Mouse (Mus musculus): ENCODE measurements around the gene Il11ra1. TPM values are rescaled to one million over a fixed set of nuclear protein-coding genes. Genes with fewer than 3 reads are reported as not detected.
"Not testable (repeated sequence)": the region's sequence is repeated elsewhere in the genome, so short reads cannot be mapped to it uniquely, and the experiment has no call there.

Gene Il11ra1
- polyA plus RNA-seq (2014; fragmentation: Nextera tagmentation; extraction: Ambion mirVana), result 111 and 129 TPM in 2 replicates

GRCm38 (mm10) chr4:41699783-41700182, at the start of gene Il11ra1:
Gene Il11ra1 (plus strand): TSS chr4:41699989.
- not testable (repeated sequence) for H3K27ac ChIP-seq (ENCODE audit: low read depth); H3K9me3 ChIP-seq (ENCODE audit: low read depth, low read length); H3K36me3 ChIP-seq (ENCODE audit: insufficient read depth); H3K4me1 ChIP-seq (ENCODE audit: insufficient read depth); H3K9ac ChIP-seq; DNase-seq; ATAC-seq (ENCODE audit: insufficient read depth); H3K4me3 ChIP-seq (ENCODE audit: low read depth, low read length); H3K27me3 ChIP-seq (ENCODE audit: insufficient read depth, low read length)
- H3K4me2 ChIP-seq, result peak within 1 kb of the TSS; percentile 18; the same call in 1 of the 2 replicates
- WGBS, result 72% methylated on average over 9 of the region's 10 CpGs

DNA sequence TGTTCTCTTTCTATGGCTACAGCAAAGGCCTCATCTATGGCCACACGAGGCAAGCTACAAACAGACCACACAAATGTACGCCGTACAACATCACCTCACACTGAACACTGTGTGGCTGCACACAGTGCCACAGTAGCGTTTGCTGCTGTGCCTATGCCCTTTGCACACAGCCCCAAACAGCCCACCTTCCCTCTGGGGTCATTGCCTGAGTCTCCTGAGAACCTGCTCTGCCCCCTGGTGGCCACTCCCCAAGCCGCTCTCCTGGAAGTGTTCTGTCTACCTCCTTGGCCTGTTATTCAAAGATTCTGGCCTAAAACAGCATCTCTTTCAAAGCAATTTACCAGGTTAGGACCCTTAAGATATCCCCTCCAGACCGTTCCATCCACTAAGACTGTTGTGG, 46.5 kb upstream of the Il11ra1 start:
- 43% methylated on average over 6 of the region's 6 CpGs for whole genome bisulfite sequencing
- H3K36me3 ChIP-seq (ENCODE audit: insufficient read depth), result peaks cover 10% of the 10 kb centered on the region
- peak; percentile 86 for DNase-seq
- no peak overlapping the region for H3K4me2 ChIP-seq
- no peak overlapping the region for H3K9ac ChIP-seq
- ATAC-seq (ENCODE audit: insufficient read depth), result peak; percentile 55; the same call in 1 of the 2 replicates
- no peaks in the 10 kb centered on the region for H3K9me3 ChIP-seq (ENCODE audit: low read depth, low read length)
- H3K27me3 ChIP-seq (ENCODE audit: insufficient read depth, low read length), result no peaks in the 10 kb centered on the region; the same call in 1 of the 2 replicates
- no peak overlapping the region for H3K27ac ChIP-seq (ENCODE audit: low read depth)
- peak; percentile 95 for TF ChIP-seq CTCF (IDR thresholded peaks at IDR 0.05; ENCODE audit: low read depth)
- no peaks in the 10 kb centered on the region for H3K4me1 ChIP-seq (ENCODE audit: insufficient read depth)
- H3K4me3 ChIP-seq (ENCODE audit: low read depth, low read length), result no peak overlapping the region

DNA sequence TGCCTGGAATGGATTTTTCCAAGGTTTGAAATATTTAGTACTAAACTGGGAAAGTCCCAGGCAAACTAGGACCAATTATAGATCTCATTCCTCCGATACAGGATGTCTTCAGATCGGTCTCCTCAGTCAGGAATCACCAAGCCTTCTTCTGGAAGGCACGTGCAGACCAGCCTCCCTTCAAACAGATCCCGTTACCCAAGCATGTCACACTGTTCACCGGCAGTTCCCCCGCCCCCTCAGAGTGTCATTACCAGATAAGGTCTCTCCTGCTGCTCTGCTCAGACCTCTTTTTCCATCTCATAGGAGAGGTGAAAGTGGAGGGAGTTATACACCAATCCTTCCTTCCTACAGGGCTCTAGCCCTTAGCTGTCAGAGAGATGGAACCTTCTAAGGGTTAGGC, 46.1 kb upstream of the Il11ra1 start:
- no peak overlapping the region for H3K27ac ChIP-seq (ENCODE audit: low read depth)
- TF ChIP-seq CTCF (IDR thresholded peaks at IDR 0.05; ENCODE audit: low read depth), result no peak
- WGBS, result 51% methylated on average over 6 of the region's 6 CpGs
- H3K4me2 ChIP-seq, result no peak overlapping the region
- H3K27me3 ChIP-seq (ENCODE audit: insufficient read depth, low read length), result no peaks in the 10 kb centered on the region; the same call in 1 of the 2 replicates
- H3K4me1 ChIP-seq (ENCODE audit: insufficient read depth), result no peaks in the 10 kb centered on the region
- no peaks in the 10 kb centered on the region for H3K9me3 ChIP-seq (ENCODE audit: low read depth, low read length)
- no peak for DNase-seq
- peaks cover 10% of the 10 kb centered on the region for H3K36me3 ChIP-seq (ENCODE audit: insufficient read depth)
- ATAC-seq (ENCODE audit: insufficient read depth), result peak; percentile 38; the same call in 1 of the 2 replicates
- H3K4me3 ChIP-seq (ENCODE audit: low read depth, low read length), result no peak overlapping the region
- H3K9ac ChIP-seq, result no peak overlapping the region

DNA sequence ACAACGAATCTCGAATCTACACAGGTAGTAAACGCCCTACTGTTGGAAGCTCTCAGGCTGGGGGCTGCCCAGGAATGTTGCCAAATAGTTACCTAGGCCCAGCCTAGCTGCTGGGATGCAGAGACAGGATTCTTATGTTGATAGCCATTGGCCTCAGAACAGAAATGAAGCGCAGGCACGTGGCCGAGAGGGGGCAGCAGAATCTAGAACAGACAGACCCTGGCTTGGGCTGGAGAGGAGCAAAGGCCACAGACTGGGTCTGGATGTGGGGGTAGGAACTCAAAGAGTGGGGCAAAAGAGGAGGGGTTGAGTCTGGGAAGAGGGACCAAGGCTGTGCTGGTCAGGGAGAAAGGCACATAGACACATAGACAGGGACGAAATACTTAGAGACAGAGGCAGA, 45.6 kb upstream of the Il11ra1 start:
- Histone ChIP-seq H3K4me1 (ENCODE audit: insufficient read depth) (no peaks in the 10 kb centered on the region), H3K27me3 (ENCODE audit: insufficient read depth, low read length) (no peaks in the 10 kb centered on the region; the same call in 1 of the 2 replicates), H3K36me3 (ENCODE audit: insufficient read depth) (peaks cover 12% of the 10 kb centered on the region), H3K9me3 (ENCODE audit: low read depth, low read length) (no peaks in the 10 kb centered on the region), H3K9ac (no peak overlapping the region), H3K4me3 (ENCODE audit: low read depth, low read length) (no peak overlapping the region), H3K4me2 (no peak overlapping the region), H3K27ac (ENCODE audit: low read depth) (no peak overlapping the region)
- DNase-seq, result peak; percentile 85
- peak; percentile 84 for TF ChIP-seq CTCF (IDR thresholded peaks at IDR 0.05; ENCODE audit: low read depth)
- ATAC-seq (ENCODE audit: insufficient read depth), result peak; percentile 33; the same call in 1 of the 2 replicates
- 12% methylated on average over 7 of the region's 7 CpGs for WGBS

- Histone ChIP-seq H3K9me3 (ENCODE audit: low read depth, low read length) (no peaks in the 10 kb centered on the region), H3K4me2 (no peak overlapping the region), H3K27me3 (ENCODE audit: insufficient read depth, low read length) (no peaks in the 10 kb centered on the region), H3K4me1 (ENCODE audit: insufficient read depth) (no peaks in the 10 kb centered on the region), H3K27ac (ENCODE audit: low read depth) (no peak overlapping the region), H3K9ac (no peak overlapping the region), H3K36me3 (ENCODE audit: insufficient read depth) (peaks cover 14% of the 10 kb centered on the region), H3K4me3 (ENCODE audit: low read depth, low read length) (no peak overlapping the region)
- TF ChIP-seq CTCF (IDR thresholded peaks at IDR 0.05; ENCODE audit: low read depth), result no peak
- WGBS, result 79% methylated on average over 2 of the region's 2 CpGs
- no peak for ATAC-seq (ENCODE audit: insufficient read depth)
- no peak for DNase-seq
Measured at GRCm38 (mm10) chr4:41655525-41655924, 44.3 kb upstream of the Il11ra1 start.

GRCm38 (mm10) chr4:41658566-41659384, 41.0 kb upstream of the Il11ra1 start:
- H3K27ac ChIP-seq (ENCODE audit: low read depth), result no peak overlapping the region
- no peak for DNase-seq

DNA sequence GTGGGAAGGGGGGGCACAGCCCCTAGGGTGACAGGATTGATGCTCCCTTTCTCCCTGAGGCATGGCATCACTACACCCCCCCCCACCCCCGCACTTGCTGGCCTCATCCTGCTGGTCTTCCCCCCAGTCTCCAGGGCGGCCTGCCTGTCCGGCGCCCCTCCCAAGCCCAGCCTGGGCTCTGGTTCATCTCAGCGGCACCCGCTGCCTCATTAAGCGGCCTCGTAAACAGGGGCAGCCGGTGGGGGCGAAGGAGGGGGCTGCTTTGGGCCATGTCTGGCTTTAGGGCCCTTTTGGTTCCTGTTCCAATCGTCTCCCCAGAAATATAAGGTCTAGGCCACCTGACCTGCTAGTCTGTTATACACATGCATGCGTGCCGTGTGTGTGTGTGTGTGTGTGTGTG, 40.2 kb upstream of the Il11ra1 start:
- no peak overlapping the region for H3K9ac ChIP-seq
- peaks cover 18% of the 10 kb centered on the region for H3K36me3 ChIP-seq (ENCODE audit: insufficient read depth)
- no peak overlapping the region for H3K27ac ChIP-seq (ENCODE audit: low read depth)
- TF ChIP-seq CTCF (IDR thresholded peaks at IDR 0.05; ENCODE audit: low read depth), result no peak
- 54% methylated on average over 13 of the region's 13 CpGs for WGBS
- ATAC-seq (ENCODE audit: insufficient read depth) (no peak), DNase-seq (no peak)
- H3K27me3 ChIP-seq (ENCODE audit: insufficient read depth, low read length), result no peaks in the 10 kb centered on the region
- H3K9me3 ChIP-seq (ENCODE audit: low read depth, low read length), result no peaks in the 10 kb centered on the region
- no peak overlapping the region for H3K4me2 ChIP-seq
- H3K4me3 ChIP-seq (ENCODE audit: low read depth, low read length), result no peak overlapping the region
- H3K4me1 ChIP-seq (ENCODE audit: insufficient read depth), result peaks cover 4% of the 10 kb centered on the region; the same call in 1 of the 2 replicates

More at GRCm38 (mm10) chr4:41658566-41659384, 41.0 kb upstream of the Il11ra1 start:
- no peak overlapping the region for H3K4me3 ChIP-seq (ENCODE audit: low read depth, low read length)
- H3K36me3 ChIP-seq (ENCODE audit: insufficient read depth), result peaks cover 18% of the 10 kb centered on the region
- no peaks in the 10 kb centered on the region for H3K9me3 ChIP-seq (ENCODE audit: low read depth, low read length)
- peaks cover 4% of the 10 kb centered on the region; the same call in 1 of the 2 replicates for H3K4me1 ChIP-seq (ENCODE audit: insufficient read depth)
- H3K4me2 ChIP-seq, result no peak overlapping the region
- WGBS, result 28% methylated on average over 25 of the region's 25 CpGs
- no peak overlapping the region for H3K9ac ChIP-seq
- no peak for TF ChIP-seq CTCF (IDR thresholded peaks at IDR 0.05; ENCODE audit: low read depth)
- H3K27me3 ChIP-seq (ENCODE audit: insufficient read depth, low read length), result no peaks in the 10 kb centered on the region
- ATAC-seq (ENCODE audit: insufficient read depth), result no peak
